Mouse (Mus musculus) urinary bladder, adult 2 months (tissue): ENCODE measurements around the gene Aldh1a2. TPM values are rescaled to one million over a fixed set of nuclear protein-coding genes. Genes with fewer than 3 reads are reported as not detected.

Source experiments
- polyA plus RNA-seq: library from polyadenylated mRNA; depleted of rRNA; stranded (reverse); fragments of >200 nt; gene quantifications from 2 replicates; pipeline ENCODE4 v1.2.3, GENCODE M21; 2012; rRNA removed

The Aldh1a2 gene
- polyA plus RNA-seq, 1 experiment, result 38.1 TPM

Other genes with a start within 250 kb of the Aldh1a2 start
- 0.99 and 1.0 TPM in 2 replicates for gene Aqp9, start 47.1 kb upstream of the Aldh1a2 start, polyA plus RNA-seq